Mouse (Mus musculus): ENCODE data around the gene Nckap5. TPM values are rescaled to one million over a fixed set of nuclear protein-coding genes. Genes with fewer than 3 reads are reported as not detected.
A peak's percentile ranks its signal among the peaks of the same experiment; 100 is the strongest.

Nckap5 gene
- polyA plus RNA-seq, 1 experiment from 2014 or later = 4.8 TPM

DNA sequence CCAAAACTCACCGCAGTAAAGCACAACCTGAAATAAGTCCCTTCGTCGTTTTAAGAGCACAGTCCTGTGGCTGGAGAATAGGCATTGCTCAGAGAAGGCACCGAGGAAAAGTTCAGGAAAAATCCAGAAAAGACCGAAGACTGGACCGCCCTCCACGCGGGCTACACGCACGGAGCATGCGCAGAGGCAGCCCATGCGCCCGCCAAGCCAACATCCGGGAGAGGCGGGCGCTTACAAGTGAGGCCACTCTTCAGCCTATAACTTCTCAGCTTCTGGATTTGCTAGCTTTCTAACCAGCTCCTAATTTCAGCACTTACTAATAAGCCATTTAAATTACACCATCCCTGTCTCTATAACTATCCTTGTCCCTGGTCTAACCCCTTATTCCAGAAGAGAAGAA is 124.0 kb downstream of the Nckap5 start:
- H3K27me3 ChIP-seq (ENCODE audit: control insufficient read depth, insufficient read depth, low read length) = no peaks in the 10 kb centered on the region
- no peak overlapping the region for H3K9ac ChIP-seq (replicated peaks; ENCODE audit: low read depth, low read length)
- no peak overlapping the region for H3K4me2 ChIP-seq (replicated peaks; ENCODE audit: low read depth, low read length)
- H3K4me3 ChIP-seq (ENCODE audit: low read depth, low read length) = no peak overlapping the region
- no peaks in the 10 kb centered on the region for H3K9me3 ChIP-seq (ENCODE audit: control insufficient read depth, low read depth, low read length)
- 95% methylated on average over 16 of the region's 16 CpGs for WGBS
- H3K4me1 ChIP-seq (ENCODE audit: control insufficient read depth, insufficient read depth, low read length) = no peaks in the 10 kb centered on the region
- no peak for ATAC-seq (ENCODE audit: insufficient number of reproducible peaks, insufficient read depth, low FRiP score, low read depth)
- H3K27ac ChIP-seq (ENCODE audit: low read length) = no peak overlapping the region
- no peaks in the 10 kb centered on the region for H3K36me3 ChIP-seq (ENCODE audit: control insufficient read depth, insufficient read depth, low read length)

DNA sequence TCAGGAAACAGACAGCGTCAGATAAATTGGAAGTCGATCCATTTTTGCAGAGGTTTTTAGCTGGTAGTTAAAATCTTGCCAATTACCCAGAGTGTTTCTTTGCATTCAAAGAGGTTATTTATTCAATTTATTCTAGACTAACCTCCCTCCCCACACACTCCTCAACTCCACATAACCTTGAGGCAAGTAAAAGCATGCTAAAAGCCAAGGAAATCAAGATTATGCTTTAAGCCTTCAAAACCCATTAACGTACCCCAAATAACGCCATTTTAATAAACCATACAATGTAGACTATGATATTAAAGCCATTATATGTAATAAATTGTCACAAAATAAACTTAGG is 129.7 kb downstream of the Nckap5 start:
- ATAC-seq (ENCODE audit: insufficient number of reproducible peaks, insufficient read depth, low FRiP score, low read depth) = no peak
- no peaks in the 10 kb centered on the region for H3K27me3 ChIP-seq (ENCODE audit: control insufficient read depth, insufficient read depth, low read length)
- no peaks in the 10 kb centered on the region for H3K9me3 ChIP-seq (ENCODE audit: control insufficient read depth, low read depth, low read length)
- H3K4me1 ChIP-seq (ENCODE audit: control insufficient read depth, insufficient read depth, low read length) = no peaks in the 10 kb centered on the region
- no peak overlapping the region for H3K9ac ChIP-seq (replicated peaks; ENCODE audit: low read depth, low read length)
- H3K36me3 ChIP-seq (ENCODE audit: control insufficient read depth, insufficient read depth, low read length) = no peaks in the 10 kb centered on the region
- H3K27ac ChIP-seq (ENCODE audit: low read length) = no peak overlapping the region
- 78% methylated on average over 4 of the region's 4 CpGs for WGBS
- no peak overlapping the region for H3K4me2 ChIP-seq (replicated peaks; ENCODE audit: low read depth, low read length)
- H3K4me3 ChIP-seq (ENCODE audit: low read depth, low read length) = no peak overlapping the region

DNA sequence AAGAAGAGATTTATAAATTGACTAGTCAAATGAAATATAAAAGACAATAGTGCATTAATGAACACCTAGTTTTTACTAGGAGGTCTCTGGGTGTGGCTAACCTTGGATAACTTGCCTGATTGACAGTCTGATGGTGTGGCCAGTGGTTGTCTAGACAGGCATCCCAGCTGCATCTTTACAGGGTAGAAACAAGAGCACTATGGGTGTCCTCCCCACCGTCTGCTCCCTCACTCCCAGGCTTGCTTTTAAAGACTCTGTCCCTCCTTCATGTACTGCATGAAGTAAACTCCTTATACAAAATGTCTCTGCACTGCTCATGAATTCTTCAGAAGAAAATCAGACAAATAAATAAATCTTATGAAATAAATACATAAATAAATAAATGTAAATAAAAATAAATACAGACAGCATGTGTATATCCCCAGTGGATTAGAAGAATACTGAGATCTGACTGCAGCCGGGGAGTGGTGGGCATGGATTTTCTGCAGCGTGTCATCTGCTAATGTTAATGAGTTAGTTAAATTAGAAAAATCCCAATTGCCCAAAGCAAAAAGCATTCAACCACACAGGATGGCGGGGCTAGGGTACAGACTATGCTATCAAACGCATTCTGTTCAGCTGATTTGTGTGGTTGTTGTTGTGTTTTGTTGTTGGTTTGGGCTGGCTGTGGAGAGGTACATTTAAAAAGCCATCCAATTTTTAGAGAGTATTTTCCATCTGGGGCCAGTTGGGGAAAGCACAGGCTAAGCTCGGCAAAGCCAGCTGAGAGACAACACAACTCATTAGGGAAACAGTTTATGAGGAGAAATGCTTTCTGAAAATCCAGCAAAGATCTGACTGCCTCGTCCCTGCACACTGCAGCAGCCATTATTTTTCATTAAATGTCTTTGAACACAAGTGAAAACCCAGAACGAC is 130.3 kb downstream of the Nckap5 start:
- Histone ChIP-seq H3K4me3 (ENCODE audit: low read depth, low read length) (no peak overlapping the region), H3K27me3 (ENCODE audit: control insufficient read depth, insufficient read depth, low read length) (no peaks in the 10 kb centered on the region), H3K9ac (replicated peaks; ENCODE audit: low read depth, low read length) (no peak overlapping the region), H3K4me1 (ENCODE audit: control insufficient read depth, insufficient read depth, low read length) (no peaks in the 10 kb centered on the region), H3K9me3 (ENCODE audit: control insufficient read depth, low read depth, low read length) (no peaks in the 10 kb centered on the region), H3K27ac (ENCODE audit: low read length) (no peak overlapping the region), H3K36me3 (ENCODE audit: control insufficient read depth, insufficient read depth, low read length) (no peaks in the 10 kb centered on the region), H3K4me2 (replicated peaks; ENCODE audit: low read depth, low read length) (no peak overlapping the region)
- WGBS = 63% methylated on average over 8 of the region's 8 CpGs
- ATAC-seq (ENCODE audit: insufficient number of reproducible peaks, insufficient read depth, low FRiP score, low read depth) = no peak

DNA sequence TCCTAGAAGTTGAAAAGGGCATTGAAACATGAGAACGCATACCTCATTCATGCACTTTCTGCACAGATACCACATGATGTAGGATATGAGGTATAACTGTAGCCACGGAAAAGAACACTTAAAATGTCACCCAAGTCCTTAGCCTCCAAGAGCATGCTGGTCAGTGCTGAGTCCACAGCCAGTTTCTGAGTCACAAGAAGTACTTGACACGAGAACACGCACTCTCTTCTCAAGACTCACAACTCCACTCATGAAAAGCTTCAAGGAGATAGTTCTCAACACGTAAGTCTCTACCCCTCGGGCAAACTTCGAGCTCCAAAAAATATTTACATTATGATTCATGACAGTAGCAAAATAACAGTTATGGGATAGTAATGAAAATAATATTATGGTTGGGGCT is 137.0 kb downstream of the Nckap5 start:
- ATAC-seq (ENCODE audit: insufficient number of reproducible peaks, insufficient read depth, low FRiP score, low read depth) = no peak
- Histone ChIP-seq H3K9ac (replicated peaks; ENCODE audit: low read depth, low read length) (no peak overlapping the region), H3K4me3 (ENCODE audit: low read depth, low read length) (no peak overlapping the region), H3K27me3 (ENCODE audit: control insufficient read depth, insufficient read depth, low read length) (no peaks in the 10 kb centered on the region), H3K36me3 (ENCODE audit: control insufficient read depth, insufficient read depth, low read length) (no peaks in the 10 kb centered on the region), H3K9me3 (ENCODE audit: control insufficient read depth, low read depth, low read length) (no peaks in the 10 kb centered on the region), H3K4me1 (ENCODE audit: control insufficient read depth, insufficient read depth, low read length) (no peaks in the 10 kb centered on the region), H3K4me2 (replicated peaks; ENCODE audit: low read depth, low read length) (no peak overlapping the region), H3K27ac (ENCODE audit: low read length) (no peak overlapping the region)
- 80% methylated on average over 7 of the region's 7 CpGs for WGBS

DNA sequence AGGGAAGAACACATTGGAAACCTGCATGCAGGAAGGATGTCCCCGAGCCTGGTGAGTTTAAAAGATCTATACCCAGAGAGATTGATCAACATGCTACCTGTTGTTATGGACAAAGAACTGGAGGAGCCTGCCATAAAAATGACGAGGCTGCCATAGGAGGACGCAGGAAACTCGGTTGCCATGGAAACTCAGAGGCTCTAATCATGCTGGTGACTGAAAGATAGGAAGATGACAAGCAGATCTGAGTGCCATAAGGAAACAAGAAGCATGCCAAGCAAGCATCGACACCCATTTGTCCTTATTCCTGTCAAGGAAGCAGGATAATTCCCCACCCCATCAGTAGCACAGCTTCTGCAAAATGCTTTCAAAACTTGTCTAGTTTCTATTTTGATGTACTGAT is 142.0 kb downstream of the Nckap5 start:
- Histone ChIP-seq H3K4me3 (ENCODE audit: low read depth, low read length) (no peak overlapping the region), H3K36me3 (ENCODE audit: control insufficient read depth, insufficient read depth, low read length) (no peaks in the 10 kb centered on the region), H3K27me3 (ENCODE audit: control insufficient read depth, insufficient read depth, low read length) (no peaks in the 10 kb centered on the region), H3K9me3 (ENCODE audit: control insufficient read depth, low read depth, low read length) (no peaks in the 10 kb centered on the region), H3K4me2 (replicated peaks; ENCODE audit: low read depth, low read length) (no peak overlapping the region), H3K9ac (replicated peaks; ENCODE audit: low read depth, low read length) (no peak overlapping the region), H3K4me1 (ENCODE audit: control insufficient read depth, insufficient read depth, low read length) (0 out of 2 replicates have a peak, but pooled peaks cover 6% of the 10 kb centered on the region), H3K27ac (ENCODE audit: low read length) (no peak overlapping the region)
- 68% methylated on average over 5 of the region's 5 CpGs for WGBS
- no peak for ATAC-seq (ENCODE audit: insufficient number of reproducible peaks, insufficient read depth, low FRiP score, low read depth)

DNA sequence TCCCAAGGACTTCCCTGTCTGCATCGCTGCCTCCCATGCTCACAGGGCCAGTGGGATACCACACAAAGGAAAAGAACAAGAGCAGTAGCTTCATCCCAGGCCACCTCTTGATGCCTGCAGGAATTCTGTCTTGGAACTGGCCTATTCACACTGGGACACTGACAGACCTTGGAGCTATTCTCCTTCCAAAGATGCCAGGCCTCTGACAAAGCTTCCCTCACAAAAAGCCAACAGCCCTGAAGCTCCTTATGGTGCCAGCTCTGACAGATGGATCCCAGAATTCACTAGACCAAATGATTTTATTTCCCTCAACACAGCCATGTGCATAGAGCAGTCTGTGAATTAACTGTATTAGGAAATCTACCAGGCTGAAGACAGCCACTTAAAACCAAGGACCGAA is 143.9 kb downstream of the Nckap5 start:
- Histone ChIP-seq H3K4me1 (ENCODE audit: control insufficient read depth, insufficient read depth, low read length) (0 out of 2 replicates have a peak, but pooled peaks cover 6% of the 10 kb centered on the region), H3K27me3 (ENCODE audit: control insufficient read depth, insufficient read depth, low read length) (no peaks in the 10 kb centered on the region), H3K27ac (ENCODE audit: low read length) (no peak overlapping the region), H3K4me3 (ENCODE audit: low read depth, low read length) (no peak overlapping the region), H3K9me3 (ENCODE audit: control insufficient read depth, low read depth, low read length) (no peaks in the 10 kb centered on the region), H3K36me3 (ENCODE audit: control insufficient read depth, insufficient read depth, low read length) (no peaks in the 10 kb centered on the region), H3K9ac (replicated peaks; ENCODE audit: low read depth, low read length) (no peak overlapping the region), H3K4me2 (replicated peaks; ENCODE audit: low read depth, low read length) (no peak overlapping the region)
- 92% methylated on average over 2 of the region's 2 CpGs for WGBS
- ATAC-seq (ENCODE audit: insufficient number of reproducible peaks, insufficient read depth, low FRiP score, low read depth) = no peak

DNA sequence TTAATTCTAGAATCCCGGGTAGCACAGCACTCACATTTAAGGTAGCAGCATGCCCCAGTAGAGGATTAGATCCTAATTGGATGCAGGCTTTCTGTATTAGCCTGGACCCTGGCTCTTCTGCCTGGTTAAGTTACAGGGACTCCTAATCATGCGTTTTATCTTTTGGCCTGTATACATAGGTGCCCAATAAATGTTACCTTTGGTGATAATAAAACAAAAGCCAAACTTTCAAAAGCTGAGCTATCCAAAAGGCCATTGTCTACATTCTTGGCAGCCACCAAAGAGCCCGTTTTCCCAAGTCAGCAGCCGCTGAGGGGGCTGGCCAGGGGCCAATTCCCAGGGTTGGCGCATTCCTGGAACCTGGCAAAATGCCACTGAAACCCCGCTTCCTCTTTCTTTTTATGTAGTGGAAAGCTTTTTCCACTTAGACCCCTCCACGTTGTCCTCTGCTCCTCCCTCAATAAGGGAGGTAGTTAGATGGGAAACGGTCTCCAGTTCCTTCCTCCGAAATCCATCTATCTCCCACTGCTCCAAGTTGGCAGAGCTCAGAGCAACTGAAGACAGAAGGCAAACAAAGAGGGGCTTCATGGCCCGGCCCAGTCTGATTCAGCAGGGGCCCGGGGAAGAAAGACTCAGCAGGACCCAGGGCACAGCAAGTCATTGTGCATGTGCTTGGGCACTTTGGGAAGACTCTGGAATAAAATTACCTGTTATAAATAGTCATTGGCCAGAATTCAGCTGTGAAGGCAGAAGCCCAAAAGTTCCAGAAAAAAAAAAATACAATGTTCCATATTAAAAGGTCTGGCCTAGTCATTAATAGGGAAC is 146.8 kb downstream of the Nckap5 start:
- Histone ChIP-seq H3K36me3 (ENCODE audit: control insufficient read depth, insufficient read depth, low read length) (no peaks in the 10 kb centered on the region), H3K4me1 (ENCODE audit: control insufficient read depth, insufficient read depth, low read length) (0 out of 2 replicates have a peak, but pooled peaks cover 6% of the 10 kb centered on the region), H3K27ac (ENCODE audit: low read length) (no peak overlapping the region; the same call in 1 of the 2 replicates), H3K4me3 (ENCODE audit: low read depth, low read length) (no peak overlapping the region), H3K9ac (replicated peaks; ENCODE audit: low read depth, low read length) (no peak overlapping the region), H3K9me3 (ENCODE audit: control insufficient read depth, low read depth, low read length) (no peaks in the 10 kb centered on the region), H3K4me2 (replicated peaks; ENCODE audit: low read depth, low read length) (no peak overlapping the region), H3K27me3 (ENCODE audit: control insufficient read depth, insufficient read depth, low read length) (no peaks in the 10 kb centered on the region)
- WGBS = 27% methylated on average over 11 of the region's 11 CpGs
- no peak for ATAC-seq (ENCODE audit: insufficient number of reproducible peaks, insufficient read depth, low FRiP score, low read depth)

DNA sequence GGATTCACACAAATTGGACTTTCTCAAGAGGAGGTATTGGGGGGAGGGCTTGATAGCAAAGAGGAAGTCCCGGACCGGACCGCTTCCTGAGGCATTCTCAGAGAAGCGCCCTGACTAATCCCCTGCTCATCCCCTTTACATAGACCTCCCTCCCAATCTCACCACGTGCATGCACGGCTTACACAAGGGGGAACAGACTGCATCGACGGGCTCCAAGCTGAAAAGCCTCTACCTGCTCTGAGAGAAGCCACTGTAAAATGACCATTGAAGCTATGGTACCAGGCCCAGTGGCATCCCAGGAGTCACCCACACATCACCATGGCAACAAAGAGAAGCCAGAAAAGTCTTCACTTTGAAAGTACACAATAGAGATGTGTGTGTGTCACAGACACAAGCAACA is 148.8 kb downstream of the Nckap5 start:
- Histone ChIP-seq H3K27ac (ENCODE audit: low read length) (peak overlapping the region; percentile 39; the same call in 1 of the 2 replicates), H3K4me1 (ENCODE audit: control insufficient read depth, insufficient read depth, low read length) (0 out of 2 replicates have a peak, but pooled peaks cover 6% of the 10 kb centered on the region), H3K9me3 (ENCODE audit: control insufficient read depth, low read depth, low read length) (no peaks in the 10 kb centered on the region), H3K36me3 (ENCODE audit: control insufficient read depth, insufficient read depth, low read length) (no peaks in the 10 kb centered on the region), H3K4me3 (ENCODE audit: low read depth, low read length) (no peak overlapping the region), H3K9ac (replicated peaks; ENCODE audit: low read depth, low read length) (no peak overlapping the region), H3K27me3 (ENCODE audit: control insufficient read depth, insufficient read depth, low read length) (no peaks in the 10 kb centered on the region), H3K4me2 (replicated peaks; ENCODE audit: low read depth, low read length) (no peak overlapping the region)
- WGBS = 37% methylated on average over 8 of the region's 8 CpGs
- ATAC-seq (ENCODE audit: insufficient number of reproducible peaks, insufficient read depth, low FRiP score, low read depth) = peak; percentile 64; the same call in 1 of the 2 replicates
